Mouse (Mus musculus): Measurements from ENCODE around the gene Kyat3. TPM values are rescaled to one million over a fixed set of nuclear protein-coding genes. Genes with fewer than 3 reads are reported as not detected.
A peak's percentile ranks its signal among the peaks of the same experiment; 100 is the strongest.
"Not testable (repeated sequence)": the region's sequence is repeated elsewhere in the genome, so short reads cannot be mapped to it uniquely, and the experiment has no call there.

The Kyat3 gene
- polyA plus RNA-seq, 1 experiment from 2014 or later, result 10.2 TPM

- Histone ChIP-seq H3K27ac (no peak overlapping the region; the same call in 1 of the 2 replicates), H3K9me3 (replicated peaks) (no peaks in the 10 kb centered on the region), H3K4me3 (no peak overlapping the region), H3K4me1 (no peaks in the 10 kb centered on the region), H3K9ac (no peak overlapping the region), H3K36me3 (peaks cover 3% of the 10 kb centered on the region; the same call in 1 of the 2 replicates), H3K4me2 (replicated peaks) (no peak overlapping the region), H3K27me3 (no peaks in the 10 kb centered on the region)
- peak; percentile 53; the same call in 1 of the 2 replicates for ATAC-seq (ENCODE audit: low FRiP score)
- WGBS, result 27% methylated on average over 10 of the region's 10 CpGs
Observed at GRCm38 (mm10) chr3:142710360-142711007, 9.6 kb downstream of the Kyat3 start.

GRCm38 (mm10) chr3:142711372-142711771, 10.5 kb downstream of the Kyat3 start:
- H3K4me3 ChIP-seq, result no peak overlapping the region
- no peak overlapping the region for H3K4me2 ChIP-seq (replicated peaks)
- H3K27me3 ChIP-seq, result no peaks in the 10 kb centered on the region
- ATAC-seq (ENCODE audit: low FRiP score), result no peak
- peaks cover 3% of the 10 kb centered on the region; the same call in 1 of the 2 replicates for H3K36me3 ChIP-seq
- no peaks in the 10 kb centered on the region for H3K9me3 ChIP-seq (replicated peaks)
- H3K9ac ChIP-seq, result no peak overlapping the region
- no peaks in the 10 kb centered on the region for H3K4me1 ChIP-seq
- WGBS, result 92% methylated on average over 5 of the region's 5 CpGs
- H3K27ac ChIP-seq, result no peak overlapping the region

GRCm38 (mm10) chr3:142712401-142713040, 11.7 kb downstream of the Kyat3 start:
- H3K27ac ChIP-seq; H3K4me3 ChIP-seq; H3K9ac ChIP-seq; H3K4me2 ChIP-seq (replicated peaks); ATAC-seq (ENCODE audit: low FRiP score); H3K9me3 ChIP-seq (replicated peaks); H3K4me1 ChIP-seq; H3K27me3 ChIP-seq; H3K36me3 ChIP-seq: not testable (repeated sequence)
- WGBS, result 94% methylated on average over 18 of the region's 18 CpGs

GRCm38 (mm10) chr3:142725481-142725880, 24.6 kb downstream of the Kyat3 start:
- 90% methylated on average over 2 of the region's 2 CpGs for WGBS
- no peak overlapping the region for H3K4me2 ChIP-seq (replicated peaks)
- no peaks in the 10 kb centered on the region for H3K36me3 ChIP-seq
- H3K9me3 ChIP-seq (replicated peaks), result no peaks in the 10 kb centered on the region
- no peak overlapping the region for H3K9ac ChIP-seq
- no peak overlapping the region for H3K27ac ChIP-seq
- no peaks in the 10 kb centered on the region for H3K27me3 ChIP-seq
- H3K4me1 ChIP-seq, result no peaks in the 10 kb centered on the region
- no peak for ATAC-seq (ENCODE audit: low FRiP score)
- H3K4me3 ChIP-seq, result no peak overlapping the region

- ATAC-seq (ENCODE audit: low FRiP score), result no peak
- H3K4me3 ChIP-seq, result no peak overlapping the region
- H3K4me2 ChIP-seq (replicated peaks), result no peak overlapping the region
- WGBS, result 86% methylated on average over 22 of the region's 22 CpGs
- H3K36me3 ChIP-seq, result no peaks in the 10 kb centered on the region
- no peaks in the 10 kb centered on the region for H3K4me1 ChIP-seq
- H3K27me3 ChIP-seq, result no peaks in the 10 kb centered on the region
- H3K9ac ChIP-seq, result no peak overlapping the region
- no peaks in the 10 kb centered on the region for H3K9me3 ChIP-seq (replicated peaks)
- no peak overlapping the region for H3K27ac ChIP-seq
Observed at GRCm38 (mm10) chr3:142725969-142726672, 25.3 kb downstream of the Kyat3 start.

GRCm38 (mm10) chr3:142734291-142734690, 33.4 kb downstream of the Kyat3 start:
- Histone ChIP-seq H3K27ac (no peak overlapping the region), H3K4me3 (no peak overlapping the region), H3K4me2 (replicated peaks) (no peak overlapping the region), H3K9me3 (replicated peaks) (no peaks in the 10 kb centered on the region), H3K36me3 (no peaks in the 10 kb centered on the region), H3K9ac (no peak overlapping the region), H3K4me1 (no peaks in the 10 kb centered on the region), H3K27me3 (no peaks in the 10 kb centered on the region)
- 86% methylated on average over 12 of the region's 12 CpGs for WGBS
- ATAC-seq (ENCODE audit: low FRiP score), result no peak

GRCm38 (mm10) chr3:142740896-142741295, 40.0 kb downstream of the Kyat3 start:
- Histone ChIP-seq H3K9ac (no peak overlapping the region), H3K4me3 (no peak overlapping the region), H3K9me3 (replicated peaks) (no peaks in the 10 kb centered on the region), H3K36me3 (no peaks in the 10 kb centered on the region), H3K27me3 (no peaks in the 10 kb centered on the region), H3K4me2 (replicated peaks) (no peak overlapping the region), H3K27ac (no peak overlapping the region), H3K4me1 (no peaks in the 10 kb centered on the region)
- 78% methylated on average over 7 of the region's 7 CpGs for WGBS
- ATAC-seq (ENCODE audit: low FRiP score), result no peak

- no peaks in the 10 kb centered on the region for H3K4me1 ChIP-seq
- WGBS, result 61% methylated on average over 21 of the region's 21 CpGs
Observed at GRCm38 (mm10) chr3:142743973-142744898, 43.4 kb downstream of the Kyat3 start.

GRCm38 (mm10) chr3:142745076-142745475, 44.2 kb downstream of the Kyat3 start:
- Histone ChIP-seq H3K4me2 (replicated peaks) (no peak overlapping the region), H3K27ac (no peak overlapping the region), H3K27me3 (no peaks in the 10 kb centered on the region), H3K9me3 (replicated peaks) (no peaks in the 10 kb centered on the region), H3K4me1 (no peaks in the 10 kb centered on the region), H3K36me3 (no peaks in the 10 kb centered on the region), H3K9ac (no peak overlapping the region), H3K4me3 (no peak overlapping the region)
- WGBS, result 94% methylated on average over 2 of the region's 2 CpGs
- no peak for ATAC-seq (ENCODE audit: low FRiP score)

More at GRCm38 (mm10) chr3:142743973-142744898, 43.4 kb downstream of the Kyat3 start:
- Histone ChIP-seq H3K9ac (no peak overlapping the region), H3K4me2 (replicated peaks) (no peak overlapping the region), H3K27ac (no peak overlapping the region), H3K36me3 (no peaks in the 10 kb centered on the region), H3K4me3 (no peak overlapping the region), H3K27me3 (no peaks in the 10 kb centered on the region), H3K9me3 (replicated peaks) (no peaks in the 10 kb centered on the region)
- ATAC-seq (ENCODE audit: low FRiP score), result peak; percentile 47; the same call in 1 of the 2 replicates

GRCm38 (mm10) chr3:142747673-142748072, 46.8 kb downstream of the Kyat3 start:
- Histone ChIP-seq H3K4me2 (replicated peaks) (no peak overlapping the region), H3K4me3 (no peak overlapping the region), H3K9me3 (replicated peaks) (no peaks in the 10 kb centered on the region), H3K36me3 (no peaks in the 10 kb centered on the region), H3K9ac (no peak overlapping the region), H3K27me3 (no peaks in the 10 kb centered on the region), H3K4me1 (no peaks in the 10 kb centered on the region), H3K27ac (no peak overlapping the region)
- 97% methylated on average over 7 of the region's 7 CpGs for WGBS
- ATAC-seq (ENCODE audit: low FRiP score), result no peak

- no peaks in the 10 kb centered on the region for H3K36me3 ChIP-seq
- no peak overlapping the region for H3K4me3 ChIP-seq
- ATAC-seq (ENCODE audit: low FRiP score), result no peak
- no peaks in the 10 kb centered on the region for H3K27me3 ChIP-seq
- WGBS, result 89% methylated on average over 16 of the region's 16 CpGs
- H3K27ac ChIP-seq, result no peak overlapping the region
- H3K9me3 ChIP-seq (replicated peaks), result no peaks in the 10 kb centered on the region
- H3K4me1 ChIP-seq, result no peaks in the 10 kb centered on the region
- no peak overlapping the region for H3K4me2 ChIP-seq (replicated peaks)
- H3K9ac ChIP-seq, result no peak overlapping the region
Observed at GRCm38 (mm10) chr3:142749131-142749530, 48.3 kb downstream of the Kyat3 start.

Measured in hindbrain, embryonic 12.5 days (tissue).